ENCODE assay signal across 8 mouse cellular contexts in genomic region chr11:35407341-35408154, GRCm38 (mm10).
DNase-seq lines count a peak whose midpoint lies in the region; ATAC-seq and TF ChIP-seq lines count a peak whose summit lies in the region.

No protein-coding gene starts in this region.

- H3K9me3 ChIP-seq in forebrain, embryonic 12.5 days: no peaks in the 10 kb centered on the region
- H3K9me3 ChIP-seq in heart, embryonic 15.5 days (replicated peaks): no peaks in the 10 kb centered on the region
- no peaks in the 10 kb centered on the region for H3K9me3 ChIP-seq in neural tube, embryonic 14.5 days (ENCODE audit: control insufficient read depth, low read length)

- H3K27me3 ChIP-seq in forebrain, embryonic 12.5 days: peaks cover 62% of the 10 kb centered on the region
- H3K27me3 ChIP-seq in heart, embryonic 15.5 days: 0 out of 2 replicates have a peak, but pooled peaks cover 5% of the 10 kb centered on the region
- H3K27me3 ChIP-seq in liver, adult 2 months (ENCODE audit: control insufficient read depth, insufficient read depth, low read length): no peaks in the 10 kb centered on the region
- H3K27me3 ChIP-seq in neural tube, embryonic 14.5 days (ENCODE audit: control insufficient read depth, insufficient read depth, low read length): no peaks in the 10 kb centered on the region

- peak; percentile 57; the same call in 1 of the 2 replicates for TF ChIP-seq CTCF in liver, adult 2 months (IDR thresholded peaks at IDR 0.05; ENCODE audit: low read depth, low read length)

- peaks cover 21% of the 10 kb centered on the region for H3K4me1 ChIP-seq in forebrain, embryonic 12.5 days
- peaks cover 17% of the 10 kb centered on the region for H3K4me1 ChIP-seq in heart, embryonic 15.5 days (replicated peaks)
- H3K4me1 ChIP-seq in liver, adult 2 months (ENCODE audit: control insufficient read depth, insufficient read depth, low read length): no peaks in the 10 kb centered on the region
- H3K4me1 ChIP-seq in neural tube, embryonic 14.5 days (ENCODE audit: control insufficient read depth, insufficient read depth, low read length): 0 out of 2 replicates have a peak, but pooled peaks cover 5% of the 10 kb centered on the region

- H3K27ac ChIP-seq in forebrain, embryonic 12.5 days: no peak overlapping the region
- no peak overlapping the region for H3K27ac ChIP-seq in heart, embryonic 15.5 days
- no peak overlapping the region for H3K27ac ChIP-seq in liver, adult 2 months (replicated peaks; ENCODE audit: insufficient read depth, low read depth, low read length)
- no peak overlapping the region for H3K27ac ChIP-seq in neural tube, embryonic 14.5 days (ENCODE audit: low read depth, low read length)

- no peak overlapping the region for H3K9ac ChIP-seq in forebrain, embryonic 12.5 days
- no peak overlapping the region for H3K9ac ChIP-seq in heart, embryonic 15.5 days
- H3K9ac ChIP-seq in liver, adult 2 months (ENCODE audit: low read depth, low read length): no peak overlapping the region
- H3K9ac ChIP-seq in neural tube, embryonic 14.5 days (replicated peaks; ENCODE audit: low read depth, low read length): no peak overlapping the region

- no peak for TF ChIP-seq POLR2A in liver, adult 2 months (IDR thresholded peaks at IDR 0.05; ENCODE audit: extremely low read depth, insufficient read depth, low read length)

- no peaks in the 10 kb centered on the region for H3K36me3 ChIP-seq in forebrain, embryonic 12.5 days (replicated peaks)
- no peaks in the 10 kb centered on the region for H3K36me3 ChIP-seq in heart, embryonic 15.5 days
- no peaks in the 10 kb centered on the region for H3K36me3 ChIP-seq in liver, adult 2 months (ENCODE audit: control insufficient read depth, insufficient read depth, low read length)
- H3K36me3 ChIP-seq in neural tube, embryonic 14.5 days (ENCODE audit: control insufficient read depth, insufficient read depth, low read length): no peaks in the 10 kb centered on the region

- WGBS in forebrain, embryonic 12.5 days: 53% methylated on average over 12 of the region's 12 CpGs
- WGBS in heart, embryonic 15.5 days: 36% methylated on average over 12 of the region's 12 CpGs
- 45% methylated on average over 12 of the region's 12 CpGs for WGBS in liver, adult 2 months
- 48% methylated on average over 12 of the region's 12 CpGs for WGBS in neural tube, embryonic 14.5 days

- H3K4me2 ChIP-seq in forebrain, embryonic 12.5 days: no peak overlapping the region
- no peak overlapping the region for H3K4me2 ChIP-seq in heart, embryonic 15.5 days
- H3K4me2 ChIP-seq in neural tube, embryonic 14.5 days (ENCODE audit: low read depth, low read length): no peak overlapping the region

- no peak overlapping the region for H3K4me3 ChIP-seq in forebrain, embryonic 12.5 days (replicated peaks)
- H3K4me3 ChIP-seq in heart, embryonic 15.5 days: no peak overlapping the region
- no peak overlapping the region for H3K4me3 ChIP-seq in liver, adult 2 months (ENCODE audit: insufficient read depth, low read depth, low read length)
- no peak overlapping the region for H3K4me3 ChIP-seq in neural tube, embryonic 14.5 days (ENCODE audit: low read depth, low read length)

- peak; percentile 83; the same call in 1 of the 2 replicates for ATAC-seq in forebrain, embryonic 12.5 days (ENCODE audit: low FRiP score)
- ATAC-seq in heart, embryonic 15.5 days (replicated peaks; ENCODE audit: insufficient number of reproducible peaks, insufficient read depth, low FRiP score, low read depth): peak; percentile 63
- peak; percentile 88 for ATAC-seq in neural tube, embryonic 14.5 days (ENCODE audit: low read depth)

- peak; percentile 47 for DNase-seq in 416B (ENCODE audit: low read depth)
- DNase-seq in adrenal gland, postnatal 4 days (ENCODE audit: low spot score in 2 of 2): peak; percentile 12 to 41
- peak; percentile 83 for DNase-seq in kidney, postnatal 10 days
- DNase-seq in liver, adult 2 months (ENCODE audit: extremely low read depth, low read depth, low spot score): peak; percentile 40
- DNase-seq in thymus, postnatal 36 days: peak; percentile 55 to 58

- no peaks in the 10 kb centered on the region for H3K79me2 ChIP-seq in liver, adult 2 months (ENCODE audit: control insufficient read depth, insufficient read depth, low read length)

Comparison
In these comparisons a context has a peak if more than half of its experiments do, and no peak if none do; other contexts are left out.
1. DNase-seq: peak in every context shown above with its lines; median percentile 83 in kidney, postnatal 10 days; 56 in thymus, postnatal 36 days; 47 in 416B; 40 in liver, adult 2 months; 26 in adrenal gland, postnatal 4 days.